Mouse (Mus musculus): ENCODE data around the gene Ush2a. TPM values are rescaled to one million over a fixed set of nuclear protein-coding genes. Genes with fewer than 3 reads are reported as not detected.

The Ush2a gene
- total and polyA plus RNA-seq, 3 experiments, result under 0.01 to 0.04 TPM; not detected in 1

GRCm38 (mm10) chr1:188241766-188242165 is 20.1 kb upstream of the Ush2a start:
- no peaks in the 10 kb centered on the region; a peak in 1 of 4 replicates for H3K27me3 ChIP-seq (ENCODE audit: control insufficient read depth in 1 of 2, insufficient read depth in 2 of 2, low read length in 2 of 2)
- no peaks in the 10 kb centered on the region for H3K4me1 ChIP-seq (ENCODE audit: control insufficient read depth in 1 of 2, insufficient read depth in 2 of 2, low read length in 2 of 2)
- H3K79me2 ChIP-seq (ENCODE audit: control insufficient read depth, insufficient read depth, low read length, poor library complexity), result no peaks in the 10 kb centered on the region
- H3K9me3 ChIP-seq (replicated peaks; ENCODE audit: insufficient read depth, low read length), result no peaks in the 10 kb centered on the region
- H3K36me3 ChIP-seq (ENCODE audit: control insufficient read depth in 1 of 2, insufficient read depth in 2 of 2, low read length in 2 of 2), result no peaks in the 10 kb centered on the region
- H3K4me3 ChIP-seq (ENCODE audit: control insufficient read depth in 1 of 2, insufficient read depth in 1 of 2, low read depth in 2 of 2, low read length in 2 of 2), result no peak overlapping the region
- no peak overlapping the region for H3K9ac ChIP-seq (ENCODE audit: control insufficient read depth, low read depth, low read length, poor library complexity, severe bottlenecking)
- no peak for DNase-seq (ENCODE audit: low read depth, low spot score)
- no peak for TF ChIP-seq POLR2A (IDR thresholded peaks at IDR 0.05; ENCODE audit: control insufficient read depth in 1 of 2, insufficient read depth in 1 of 2, low read depth in 1 of 2, low read length in 2 of 2, poor library complexity in 1 of 2)
- no peak for TF ChIP-seq MAZ (IDR thresholded peaks at IDR 0.05; ENCODE audit: low read depth, low read length)
- TF ChIP-seq RCOR1 (IDR thresholded peaks at IDR 0.05; ENCODE audit: low read depth, low read length), result no peak
- TF ChIP-seq SIN3A (IDR thresholded peaks at IDR 0.05; ENCODE audit: low read length), result no peak
- no peak for TF ChIP-seq MXI1 (IDR thresholded peaks at IDR 0.05; ENCODE audit: low read depth, low read length)
- TF ChIP-seq ZNF384 (IDR thresholded peaks at IDR 0.05; ENCODE audit: low read depth, low read length), result no peak
- H3K27ac ChIP-seq (ENCODE audit: control insufficient read depth, low read depth, low read length), result no peak overlapping the region

GRCm38 (mm10) chr1:188257500-188257899 is 4.3 kb upstream of the Ush2a start:
- Histone ChIP-seq H3K27me3 (ENCODE audit: control insufficient read depth in 1 of 2, insufficient read depth in 2 of 2, low read length in 2 of 2) (no peaks in the 10 kb centered on the region; a peak in 1 of 4 replicates), H3K9me3 (replicated peaks; ENCODE audit: insufficient read depth, low read length) (no peaks in the 10 kb centered on the region), H3K4me3 (ENCODE audit: control insufficient read depth in 1 of 2, insufficient read depth in 1 of 2, low read depth in 2 of 2, low read length in 2 of 2) (no peak overlapping the region), H3K4me1 (ENCODE audit: control insufficient read depth in 1 of 2, insufficient read depth in 2 of 2, low read length in 2 of 2) (no peaks in the 10 kb centered on the region), H3K27ac (ENCODE audit: control insufficient read depth, low read depth, low read length) (no peak overlapping the region), H3K36me3 (ENCODE audit: control insufficient read depth in 1 of 2, insufficient read depth in 2 of 2, low read length in 2 of 2) (no peaks in the 10 kb centered on the region), H3K79me2 (ENCODE audit: control insufficient read depth, insufficient read depth, low read length, poor library complexity) (no peaks in the 10 kb centered on the region), H3K9ac (ENCODE audit: control insufficient read depth, low read depth, low read length, poor library complexity, severe bottlenecking) (no peak overlapping the region)
- TF ChIP-seq RAD21 (IDR thresholded peaks at IDR 0.05; ENCODE audit: low read depth, low read length) (no peak), ZNF384 (IDR thresholded peaks at IDR 0.05; ENCODE audit: low read depth, low read length) (no peak), POLR2AphosphoS5 (IDR thresholded peaks at IDR 0.05; ENCODE audit: borderline replicate concordance, low read depth, low read length) (no peak), GABPA (IDR thresholded peaks at IDR 0.05; ENCODE audit: low read depth, low read length) (no peak), USF1 (IDR thresholded peaks at IDR 0.05; ENCODE audit: low read depth, low read length) (no peak), USF2 (IDR thresholded peaks at IDR 0.05; ENCODE audit: borderline replicate concordance in 1 of 2, insufficient read depth in 1 of 2, low read depth in 1 of 2, low read length in 2 of 2) (no peak), ETS1 (IDR thresholded peaks at IDR 0.05; ENCODE audit: low read depth, low read length) (no peak), POLR2A (IDR thresholded peaks at IDR 0.05; ENCODE audit: control insufficient read depth in 1 of 2, insufficient read depth in 1 of 2, low read depth in 1 of 2, low read length in 2 of 2, poor library complexity in 1 of 2) (no peak), TAL1 (IDR thresholded peaks at IDR 0.05; ENCODE audit: low read length) (no peak), MYB (IDR thresholded peaks at IDR 0.05; ENCODE audit: low read depth, low read length) (no peak)
- no peak for DNase-seq (ENCODE audit: low read depth, low spot score)

Data from MEL (cell line).